Mouse (Mus musculus) MEL (cell line): ENCODE results near the gene Pdzd2.

ENCODE experiments used
- CTCF ChIP-seq, 3 experiments: IDR thresholded peaks in 2 of 3; conservative IDR thresholded peaks in 1 of 3; 2 replicates each; pipeline ENCODE4 v1.5.1; 2011 to 2012; ENCODE audit warnings: low read length in 3 of 3, low read depth in 2 of 3, mild to moderate bottlenecking in 2 of 3, improper control_type of control experiment in 1 of 3, inconsistent platforms in 1 of 3, mixed read lengths in 1 of 3, moderate library complexity in 1 of 3; ENCODE audit not compliant: control insufficient read depth in 1 of 3, insufficient read depth in 1 of 3, poor library complexity in 1 of 3, severe bottlenecking in 1 of 3
- EP300 ChIP-seq, 2 experiments: IDR thresholded peaks; 2 replicates each; pipeline ENCODE4 v1.6.1; 2011; ENCODE audit warnings: improper control_type of control experiment in 2 of 2, low read length in 2 of 2, low read depth in 1 of 2, mild to moderate bottlenecking in 1 of 2
- MAX ChIP-seq: IDR thresholded peaks from 2 replicates; pipeline ENCODE4 v1.6.1; 2011; ENCODE audit warnings: low read length, improper control_type of control experiment
- POLR2A ChIP-seq, 2 experiments: IDR thresholded peaks; 2 replicates each; pipeline ENCODE4 v1.6.1; 2011 to 2012; ENCODE audit warnings: low read length in 2 of 2, mild to moderate bottlenecking in 2 of 2, control low read depth in 1 of 2, improper control_type of control experiment in 1 of 2, low read depth in 1 of 2, moderate library complexity in 1 of 2; ENCODE audit not compliant: control insufficient read depth in 1 of 2, insufficient read depth in 1 of 2, poor library complexity in 1 of 2

DNA sequence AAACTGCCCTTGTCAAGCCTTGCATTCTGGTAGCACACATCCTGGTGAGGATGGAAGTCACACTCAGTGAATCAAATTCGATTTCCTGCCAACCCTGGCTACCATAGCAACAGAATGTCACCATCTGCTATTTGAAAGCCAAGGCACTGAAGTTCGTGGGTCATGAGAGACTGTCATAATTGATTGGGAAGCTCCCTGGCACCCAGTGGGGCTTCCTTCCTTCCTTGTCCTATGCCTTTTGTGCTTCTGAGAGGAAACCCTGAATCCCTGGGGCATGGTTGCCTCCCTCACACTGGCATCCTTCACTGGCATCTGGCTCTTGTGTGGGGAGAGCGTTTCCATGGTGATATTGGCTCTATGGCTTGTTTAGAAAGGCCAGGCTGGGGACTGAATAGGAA lies 373.7 kb downstream of the Pdzd2 start:
- TF ChIP-seq CTCF (IDR thresholded peaks at IDR 0.05 in 2 of 3, conservative IDR thresholded peaks at IDR 0.05 in 1 of 3; ENCODE audit: control insufficient read depth in 1 of 3, insufficient read depth in 1 of 3, low read depth in 2 of 3, low read length in 3 of 3, poor library complexity in 1 of 3, severe bottlenecking in 1 of 3) (no peak), MAX (no peak), POLR2A (IDR thresholded peaks at IDR 0.05; ENCODE audit: control insufficient read depth in 1 of 2, insufficient read depth in 1 of 2, low read depth in 1 of 2, low read length in 2 of 2, poor library complexity in 1 of 2) (no peak), EP300 (IDR thresholded peaks at IDR 0.05; ENCODE audit: low read depth in 1 of 2, low read length in 2 of 2) (no peak)
